Mouse (Mus musculus): ENCODE results near the gene Creb3l2.

Creb3l2 gene

DNA sequence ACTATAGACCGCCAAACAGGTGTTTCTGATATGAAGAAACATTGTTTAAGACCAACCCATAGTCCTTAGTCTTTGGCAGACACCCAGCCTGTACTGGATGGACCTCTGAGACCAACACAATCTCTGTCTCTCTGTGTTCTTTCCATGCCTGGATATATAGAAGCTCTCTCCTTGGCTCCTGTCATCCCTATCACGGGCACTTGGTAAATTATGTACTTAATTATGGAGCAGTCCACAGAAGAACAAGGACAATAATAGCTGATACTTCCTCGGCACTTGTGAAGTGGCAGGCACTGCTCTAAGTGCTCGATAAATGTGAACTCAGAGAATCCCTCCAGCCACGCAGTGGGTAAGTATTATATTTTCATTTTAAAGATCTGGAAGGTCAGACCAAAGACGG is 72.2 kb downstream of the Creb3l2 start:
- no peak for DNase-seq

- no peak for DNase-seq
Observed at GRCm38 (mm10) chr6:37368281-37368680, 73.7 kb downstream of the Creb3l2 start.

GRCm38 (mm10) chr6:37366991-37367390 is 75.0 kb downstream of the Creb3l2 start:
- DNase-seq = no peak

DNA sequence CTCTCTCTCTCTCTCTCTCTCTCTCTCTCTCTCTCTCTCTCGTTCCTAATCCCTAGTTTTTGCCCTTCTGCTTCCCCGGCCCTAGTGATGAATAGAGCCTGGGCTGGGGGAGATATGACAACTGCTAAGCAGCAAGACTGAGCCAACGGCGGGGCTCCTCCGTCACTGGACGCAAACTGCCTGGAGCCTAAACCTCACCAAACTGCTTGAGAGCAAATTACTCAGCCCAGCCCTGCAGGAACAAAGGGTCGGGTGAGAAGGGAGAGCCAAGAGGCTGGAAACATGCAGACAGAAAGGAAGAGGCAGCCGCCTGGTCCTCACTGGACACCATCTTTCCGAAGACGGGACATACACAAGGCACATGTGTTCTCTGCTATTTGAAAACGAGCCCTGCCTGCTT is 76.8 kb downstream of the Creb3l2 start:
- DNase-seq = no peak

GRCm38 (mm10) chr6:37364361-37364760 is 77.6 kb downstream of the Creb3l2 start:
- DNase-seq = no peak

DNA sequence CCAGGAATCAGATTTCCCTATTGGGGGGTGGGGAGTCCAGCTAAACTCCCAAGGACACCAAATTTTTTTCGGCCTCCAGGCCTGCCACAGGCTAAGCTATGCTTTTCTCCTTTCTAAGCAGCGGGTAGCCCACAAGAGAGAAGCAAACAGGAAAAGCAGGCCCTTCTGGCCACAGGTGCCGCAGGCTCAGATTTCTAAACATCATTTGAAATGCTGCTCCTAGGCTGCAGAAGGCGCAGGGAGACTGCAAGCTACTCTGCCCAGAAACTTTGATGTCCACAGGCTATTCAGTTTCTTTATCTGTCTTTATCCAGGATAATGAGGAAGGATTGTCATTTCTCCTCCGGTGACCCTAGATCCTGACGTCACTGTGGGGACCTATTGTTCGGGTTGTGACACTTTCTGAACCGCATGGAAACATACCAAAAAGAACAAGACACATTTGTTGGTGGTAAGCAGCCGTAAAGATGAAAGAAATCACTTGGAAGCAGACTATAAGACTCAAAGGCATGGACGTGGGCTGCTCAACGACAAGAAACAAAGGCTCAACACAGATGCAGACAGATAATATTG is 81.0 kb downstream of the Creb3l2 start:
- no peak for DNase-seq

DNA sequence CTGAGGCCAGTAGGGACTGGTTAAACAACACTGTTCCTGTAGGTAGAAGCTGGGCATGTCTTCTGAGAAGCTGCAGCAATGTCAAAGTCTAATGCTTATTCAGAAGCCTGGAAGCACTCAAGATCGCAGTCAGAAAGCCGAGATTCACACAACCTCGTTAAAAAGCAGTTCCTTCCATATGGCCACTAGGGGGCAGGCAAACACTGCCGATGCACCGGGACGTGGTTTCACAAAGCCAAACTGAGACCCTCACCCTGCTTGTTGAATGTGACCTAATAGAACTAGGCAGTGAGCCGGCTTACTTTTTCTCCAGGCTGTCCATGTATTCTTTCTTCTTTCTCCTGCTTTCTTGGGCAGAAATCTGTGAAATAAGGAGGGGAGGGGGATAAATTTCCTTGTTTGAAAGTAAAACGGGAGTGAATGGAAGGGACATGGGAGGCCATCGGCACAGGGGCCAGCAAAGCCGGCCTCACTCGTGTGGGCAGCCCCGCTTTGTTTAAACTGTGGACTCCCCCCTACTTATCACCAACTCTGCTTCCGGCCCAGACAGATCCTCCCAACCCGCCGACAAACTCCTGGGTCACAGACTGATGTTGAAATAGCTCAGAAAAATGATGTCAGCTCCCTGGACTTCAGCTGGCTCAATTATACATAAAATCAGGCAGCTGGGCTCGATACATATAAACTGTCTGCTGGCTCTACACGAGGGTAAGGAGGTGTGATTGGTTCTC is 87.3 kb downstream of the Creb3l2 start:
- DNase-seq = peak; percentile 79

DNA sequence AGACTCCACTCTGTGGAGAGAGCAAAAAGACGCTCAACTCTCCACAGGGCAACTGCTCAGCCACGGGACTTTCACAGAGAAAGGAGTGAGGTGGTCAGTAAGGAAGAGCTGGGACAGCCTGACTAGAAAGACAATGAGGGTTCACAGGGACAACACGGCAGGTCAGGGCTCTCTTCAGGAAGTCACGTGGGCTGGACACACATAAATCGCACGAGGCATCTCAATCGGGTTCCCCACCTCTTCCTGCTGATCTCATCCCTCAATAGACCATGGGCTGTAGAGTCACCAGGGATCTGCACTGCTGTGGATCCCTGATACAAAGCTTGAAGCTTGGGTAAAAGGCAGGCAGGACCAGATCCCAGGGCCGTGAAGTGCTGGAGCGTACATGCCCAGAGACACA is 88.3 kb downstream of the Creb3l2 start:
- DNase-seq = no peak

GRCm38 (mm10) chr6:37351731-37352380 is 90.1 kb downstream of the Creb3l2 start:
- DNase-seq = peak; percentile 72

- DNase-seq = no peak
Observed at GRCm38 (mm10) chr6:37350315-37350714, 91.6 kb downstream of the Creb3l2 start.

DNA sequence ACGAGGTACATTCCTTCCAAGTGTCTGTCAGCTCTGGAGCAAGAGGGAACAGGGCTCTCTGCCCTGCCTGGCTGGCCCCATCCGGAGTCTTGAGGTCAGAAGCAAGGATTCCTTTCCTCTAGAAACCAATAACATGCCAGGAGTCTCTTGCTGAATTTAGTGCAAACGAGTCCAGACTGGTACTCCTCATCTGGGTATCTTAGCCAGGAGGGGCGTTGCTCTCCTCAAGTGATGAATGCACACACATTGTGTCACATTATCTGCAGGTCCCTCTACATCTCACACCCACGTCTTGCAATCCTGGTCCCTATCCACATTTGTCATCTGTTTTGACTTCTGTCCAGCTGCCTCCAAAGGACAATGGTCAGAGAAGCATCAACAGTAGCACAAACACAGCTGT is 94.3 kb downstream of the Creb3l2 start:
- DNase-seq = no peak

- DNase-seq = no peak
Observed at GRCm38 (mm10) chr6:37338055-37338454, 103.9 kb downstream of the Creb3l2 start.

DNA sequence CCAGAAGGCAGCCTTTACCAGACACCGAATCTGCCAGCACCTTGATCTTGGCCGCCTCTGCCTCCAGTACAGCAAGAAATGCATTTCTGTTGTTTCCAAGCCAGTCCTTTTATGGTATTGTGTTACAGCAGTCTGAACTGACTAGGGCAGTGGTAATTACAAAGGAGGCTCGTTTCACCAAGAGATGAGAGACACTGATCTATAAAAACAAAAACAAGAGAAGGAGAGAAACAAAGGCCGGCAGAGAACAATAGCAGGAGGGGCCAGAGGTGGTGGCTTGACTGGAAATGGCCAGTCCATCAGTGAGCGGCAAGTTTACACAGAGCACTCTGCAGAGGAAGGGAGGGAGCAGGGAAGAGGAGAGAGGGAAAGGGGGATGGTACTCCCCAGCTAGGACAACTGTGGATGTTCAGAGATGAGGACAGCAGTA is 105.1 kb downstream of the Creb3l2 start:
- DNase-seq = no peak

DNA sequence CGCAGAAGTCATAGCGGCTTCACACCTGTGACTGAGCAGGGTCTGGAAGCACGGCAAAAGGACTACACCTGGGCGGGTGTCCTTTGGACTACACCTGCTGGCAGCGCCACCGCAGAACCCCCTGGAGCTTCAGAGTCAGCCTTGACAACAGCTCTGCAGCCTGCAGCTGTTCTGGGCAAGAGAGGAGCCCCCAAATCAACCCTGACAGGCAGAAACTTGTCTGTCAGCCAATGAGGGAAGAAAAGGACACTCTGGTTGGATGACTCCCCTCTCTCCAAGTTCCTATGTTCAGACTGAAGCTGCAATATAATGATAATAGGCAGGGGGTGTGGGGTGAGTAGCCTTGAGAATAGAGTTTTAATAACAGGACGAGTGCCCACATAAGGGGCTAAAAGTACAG is 105.6 kb downstream of the Creb3l2 start:
- DNase-seq = no peak

DNA sequence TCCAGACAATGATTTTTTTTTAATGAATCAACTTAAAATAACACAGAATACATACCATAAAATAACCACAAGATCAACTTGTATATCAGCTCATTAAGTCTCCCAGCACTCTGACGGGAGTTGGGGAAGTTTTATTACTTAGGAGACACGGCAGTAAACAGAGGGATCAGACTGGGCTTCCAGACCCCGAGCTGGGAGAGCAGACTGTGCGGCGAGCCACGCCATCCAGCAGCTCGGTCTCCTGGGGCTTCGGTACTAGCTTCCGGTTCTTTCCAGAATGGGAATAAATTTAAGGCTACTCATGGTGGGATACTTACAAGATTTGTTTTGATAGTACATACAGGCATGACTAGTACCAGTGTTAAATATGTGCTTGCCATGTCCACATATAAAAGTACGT is 109.1 kb downstream of the Creb3l2 start:
- no peak for DNase-seq

DNA sequence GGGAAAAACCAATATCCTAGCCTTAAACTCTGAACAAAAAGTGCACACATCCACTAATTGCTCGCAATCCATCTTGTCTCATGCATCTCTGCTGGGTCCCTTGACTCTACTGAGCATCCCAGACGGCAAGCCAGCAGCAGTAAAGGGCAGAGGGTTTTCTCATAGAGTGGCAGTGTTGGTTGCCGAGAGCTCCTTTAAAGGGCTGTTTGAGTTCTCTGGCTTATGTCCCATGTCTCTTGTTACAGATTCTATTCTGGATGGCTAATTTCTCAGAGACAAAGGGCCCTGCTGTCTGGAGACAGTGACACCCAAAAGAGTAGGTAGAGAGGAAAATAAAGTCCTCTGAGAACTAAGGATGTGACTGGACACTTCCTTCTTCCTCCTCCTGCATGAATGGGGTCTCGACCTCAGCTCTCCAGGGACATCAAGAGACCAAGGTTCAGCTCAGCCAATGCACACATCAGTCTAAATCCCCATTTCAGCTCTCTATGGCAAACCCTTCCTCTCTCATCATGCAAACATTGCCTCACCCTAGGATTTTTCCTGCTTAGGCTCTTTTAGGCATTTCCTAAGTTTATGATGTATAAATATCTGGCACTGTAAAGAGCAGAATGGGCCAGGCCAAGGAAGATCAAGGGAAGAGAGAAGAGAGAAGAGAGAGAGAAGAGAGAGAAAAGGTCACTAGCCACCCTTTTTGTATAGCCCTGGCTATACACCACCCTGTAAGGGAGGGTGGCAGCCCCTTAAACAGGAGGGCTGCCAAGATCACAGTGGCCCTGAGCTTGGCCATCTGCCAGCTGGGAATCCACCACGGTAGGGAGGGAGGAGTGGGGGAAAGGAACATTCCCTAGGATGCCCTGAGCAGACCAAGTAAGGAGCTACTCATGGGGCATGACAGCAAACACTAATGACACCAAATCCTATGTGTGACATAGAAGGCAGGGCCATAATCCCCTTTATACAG is 111.8 kb downstream of the Creb3l2 start:
- no peak for DNase-seq

- DNase-seq = no peak
Observed at GRCm38 (mm10) chr6:37329376-37329775, 112.6 kb downstream of the Creb3l2 start.

DNA sequence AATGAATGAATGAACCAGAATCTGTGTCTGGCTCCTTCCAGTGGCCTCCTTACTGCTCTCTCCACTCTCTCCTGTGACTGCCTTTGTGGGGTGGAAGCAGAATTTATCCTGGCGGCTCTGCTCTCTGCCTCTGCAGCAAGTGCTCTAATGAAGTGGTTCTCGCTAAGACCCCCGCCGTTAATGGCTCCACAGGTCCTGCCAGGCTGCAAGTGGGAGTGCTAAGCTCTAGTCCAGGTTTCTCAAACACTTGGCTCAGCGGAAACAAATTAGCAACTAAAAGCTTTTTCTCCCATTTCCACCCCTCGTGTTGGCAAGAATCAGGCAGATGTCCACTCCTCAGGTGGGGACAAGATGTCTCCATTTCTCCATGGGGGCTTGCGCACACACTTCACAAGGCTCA is 113.3 kb downstream of the Creb3l2 start:
- no peak for DNase-seq

- DNase-seq = no peak
Observed at GRCm38 (mm10) chr6:37327519-37327918, 114.4 kb downstream of the Creb3l2 start.

DNA sequence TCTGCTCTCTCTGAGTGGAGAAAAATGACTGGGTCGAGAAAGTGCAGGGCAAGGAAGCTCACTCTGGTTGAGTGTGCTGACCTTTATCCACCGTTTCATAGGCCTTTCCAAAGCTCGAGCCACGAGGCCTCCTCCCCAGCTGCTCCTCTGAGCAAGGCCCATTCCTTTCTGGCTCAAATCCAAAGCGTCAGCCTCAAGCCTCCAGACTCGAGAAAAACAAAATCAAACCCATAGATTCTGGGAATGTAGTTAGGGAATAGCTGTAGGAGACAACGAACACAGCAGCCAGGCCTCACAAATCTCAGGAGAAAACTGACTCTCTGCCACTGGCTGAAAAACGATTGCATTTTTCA is 115.4 kb downstream of the Creb3l2 start:
- DNase-seq = no peak

- DNase-seq = no peak
Observed at GRCm38 (mm10) chr6:37325906-37326602, 115.9 kb downstream of the Creb3l2 start.

DNA sequence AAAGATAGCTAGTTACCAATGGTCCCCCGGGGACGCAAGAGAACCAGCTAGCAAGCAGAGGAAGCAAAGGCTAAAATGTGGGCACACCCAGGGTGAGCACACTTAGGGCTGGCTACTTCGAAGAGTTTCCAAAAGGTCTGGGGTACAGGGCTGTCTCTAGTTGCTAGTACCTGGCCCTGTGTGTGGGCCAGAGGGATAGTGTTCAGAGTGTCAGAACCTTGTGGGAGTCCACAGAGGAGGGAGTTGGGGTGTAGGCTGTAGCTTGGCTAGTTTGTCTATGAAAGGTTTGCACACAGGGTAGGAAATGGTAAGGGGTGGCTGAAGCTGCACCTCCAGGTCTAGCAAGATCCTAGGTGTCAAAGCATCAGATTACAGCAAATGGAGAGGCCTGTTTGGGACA is 116.9 kb downstream of the Creb3l2 start:
- no peak for DNase-seq

DNA sequence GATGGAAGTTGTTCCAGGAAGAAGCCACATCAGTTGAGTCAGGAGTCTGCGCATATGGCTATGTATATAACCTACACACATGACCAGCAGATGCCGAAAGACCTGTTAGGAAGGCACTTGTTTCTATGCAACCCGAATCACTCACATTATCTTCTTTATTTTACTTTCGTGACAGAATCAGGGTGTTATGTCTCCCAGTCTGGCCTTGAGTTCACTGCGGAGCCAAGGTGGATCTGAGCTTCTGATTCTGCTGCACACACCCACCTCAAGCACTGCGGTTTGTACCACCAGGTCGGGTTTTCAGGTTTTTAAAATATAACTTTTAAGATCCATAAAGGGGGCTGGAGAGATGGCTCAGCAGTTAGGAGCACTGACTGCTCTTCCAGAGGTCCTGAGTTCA is 119.3 kb downstream of the Creb3l2 start:
- no peak for DNase-seq
